Mouse (Mus musculus): ENCODE results near the gene Vmn2r69. TPM values are rescaled to one million over a fixed set of nuclear protein-coding genes. Genes with fewer than 3 reads are reported as not detected.

Vmn2r69 gene
- total RNA-seq (2021), result not detected
- long read RNA-seq, experiment 1, result 0 reads
- long read RNA-seq, experiment 2, result 0 reads

DNA sequence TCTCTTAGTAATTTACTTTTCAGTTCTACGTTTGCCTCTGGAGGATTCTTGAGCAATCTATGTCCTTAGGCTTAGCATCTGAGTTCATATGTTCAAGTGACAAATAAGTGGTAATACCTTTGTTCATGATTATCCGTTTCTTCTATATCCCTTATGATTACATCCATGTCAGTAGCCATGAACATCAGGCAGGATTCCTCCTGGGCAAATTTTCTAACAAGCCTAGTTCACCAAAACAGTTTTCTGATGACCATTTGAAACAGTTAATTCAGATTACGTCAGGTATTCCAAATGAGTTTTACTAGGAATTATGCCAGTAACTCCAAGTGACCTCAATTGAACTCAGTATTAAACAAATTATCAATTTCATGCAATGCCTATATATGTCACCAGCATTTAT is at the start of gene Vmn2r69:
Gene Vmn2r69, minus strand, starts transcription at position 101 of the 400 bp plus-strand sequence.
- no peak for DNase-seq (ENCODE audit: low spot score in 2 of 2)

Other genes with a start within 250 kb of the Vmn2r69 start
- gene Vmn2r68, start 178.1 kb downstream of the Vmn2r69 start, total RNA-seq (2021), result not detected
- not detected for gene Vmn2r71, start 147.2 kb upstream of the Vmn2r69 start, total RNA-seq (2021)
- gene Vmn2r70, start 153.3 kb upstream of the Vmn2r69 start, total RNA-seq (2021), result not detected